Mouse (Mus musculus) adrenal gland, adult 18-20 months (tissue): ENCODE results near the gene Pawr. TPM values are rescaled to one million over a fixed set of nuclear protein-coding genes. Genes with fewer than 3 reads are reported as not detected.
A peak's percentile ranks its signal among the peaks of the same experiment; 100 is the strongest.
"Not testable (repeated sequence)": the region's sequence is repeated elsewhere in the genome, so short reads cannot be mapped to it uniquely, and the experiment has no call there.

ENCODE experiments used
- DNase-seq, 2 experiments: peaks; one replicate each; pipeline ENCODE4 v3.0.0; 2021 to 2022; ENCODE audit warnings: low spot score in 2 of 2
- total RNA-seq, 2 experiments: library from RNA; stranded (reverse); gene quantifications; 1 replicate in 1 of 2; 2 replicates in 1 of 2; pipeline ENCODE4 v1.2.3; 2021

Pawr gene
- total RNA-seq, 2 experiments from 2014 or later, result 8.0 to 10.3 TPM

DNA sequence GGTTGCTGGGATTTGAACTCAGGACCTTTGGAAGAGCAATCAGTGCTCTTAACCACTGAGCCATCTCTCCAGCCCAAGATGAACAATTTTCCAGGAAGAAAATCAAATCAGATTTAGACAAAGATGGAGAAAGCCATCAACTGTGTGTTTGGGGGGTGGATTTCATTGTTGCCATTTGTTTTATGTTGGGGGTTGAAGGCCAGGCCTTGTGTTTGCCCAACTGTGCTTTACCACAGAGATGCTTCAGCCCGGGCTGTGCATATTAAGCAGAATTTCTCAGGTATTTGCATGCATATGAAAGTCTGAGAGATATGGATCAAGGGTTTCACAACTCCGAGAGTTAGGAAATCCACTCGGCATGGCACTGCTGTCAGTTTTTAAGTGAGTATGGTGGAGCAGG, 20.5 kb upstream of the Pawr start:
- no peak for DNase-seq

DNA sequence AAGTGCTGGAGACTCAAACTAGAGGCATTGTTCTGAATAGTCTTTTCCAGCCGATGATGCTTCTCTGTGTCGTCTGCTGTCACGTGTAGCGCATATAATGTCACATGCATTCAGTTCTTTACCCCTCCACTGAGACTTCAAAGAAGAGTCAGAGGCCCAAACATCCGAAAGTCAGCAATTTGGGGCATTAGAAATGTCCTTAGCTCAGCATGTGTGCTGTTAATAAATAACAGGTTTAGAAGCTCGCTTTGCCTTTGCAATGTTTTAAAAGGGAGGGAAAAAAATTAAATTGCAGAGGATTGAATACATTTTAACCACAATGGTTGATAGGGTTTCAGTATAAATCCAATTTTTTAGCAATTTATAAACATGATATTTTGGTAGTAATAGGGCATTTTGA, 18.1 kb upstream of the Pawr start:
- DNase-seq, result no peak

DNA sequence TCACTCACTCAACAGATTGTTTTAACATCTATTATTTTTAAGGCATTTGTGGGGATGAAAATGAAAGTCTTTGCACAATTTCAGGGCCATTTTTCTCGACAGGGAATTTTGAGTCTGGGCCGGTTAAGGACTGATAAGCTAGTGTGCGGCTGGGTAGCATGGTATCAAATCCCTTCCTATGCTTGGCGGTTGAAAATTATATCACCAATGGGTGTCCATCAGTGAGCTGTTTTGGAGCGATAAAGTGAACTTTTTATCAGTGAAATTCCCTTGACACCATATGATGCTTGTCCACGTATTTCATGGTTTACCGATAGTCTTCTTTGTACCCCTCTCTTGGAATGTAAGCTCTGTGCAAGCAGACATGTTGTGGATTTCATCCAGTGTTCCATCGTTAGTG, 17.5 kb upstream of the Pawr start:
- DNase-seq, result no peak

DNA sequence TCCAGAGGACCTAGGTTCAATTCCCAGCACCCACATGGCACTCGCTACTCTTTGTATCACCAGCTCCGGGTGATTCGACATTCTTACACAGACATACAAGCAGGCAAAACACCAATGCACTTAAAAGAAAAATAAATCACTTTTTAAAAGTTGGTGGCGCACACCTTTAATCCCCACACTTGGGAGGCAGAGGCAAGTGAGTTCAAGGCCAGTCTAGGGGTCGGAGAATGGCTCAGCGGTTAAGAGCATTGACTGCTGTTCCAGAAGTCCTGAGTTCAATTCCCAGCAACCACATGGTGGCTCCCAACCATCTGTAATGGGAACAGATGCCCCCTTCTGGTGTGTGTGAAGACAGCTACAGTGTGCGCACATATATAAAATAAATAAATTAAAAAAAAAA, 16.7 kb upstream of the Pawr start:
- no peak for DNase-seq

DNA sequence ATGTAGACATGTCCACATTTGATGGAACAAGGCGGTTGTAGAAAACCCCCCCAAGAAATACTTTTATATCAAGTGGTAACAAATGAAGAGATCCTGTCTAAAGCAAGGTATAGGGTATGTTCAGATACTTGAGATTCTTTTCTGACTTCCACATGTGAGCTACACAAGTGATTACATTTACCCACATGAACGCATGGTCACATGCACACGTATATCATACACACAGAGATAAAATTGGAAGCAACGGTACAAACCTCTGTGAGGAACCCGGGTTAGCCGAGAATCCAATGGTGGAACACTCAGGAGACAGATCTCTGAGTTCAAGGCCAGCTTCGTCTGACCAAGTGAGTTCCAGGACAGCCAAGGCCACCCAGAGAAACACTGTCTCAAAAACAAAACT, 3.6 kb upstream of the Pawr start:
- no peak for DNase-seq

DNA sequence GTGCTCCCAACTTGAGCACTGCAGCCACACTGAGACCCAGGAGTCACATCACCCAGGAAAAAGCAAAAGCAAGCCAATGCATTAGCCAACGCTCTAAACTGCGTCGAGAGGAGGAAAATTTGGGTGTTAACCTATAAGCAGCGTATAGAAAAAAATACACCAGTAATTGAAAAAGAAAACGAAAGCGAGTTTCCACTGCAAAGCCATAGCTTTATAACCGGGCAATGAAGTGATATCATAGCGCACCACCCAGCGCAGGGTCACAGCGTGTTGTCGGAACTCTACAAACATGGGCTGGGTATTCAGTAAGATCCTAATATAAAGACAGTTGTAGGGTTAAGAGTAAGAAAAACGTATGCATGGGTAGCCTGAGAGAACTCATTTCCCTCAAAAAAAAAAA, 2.9 kb upstream of the Pawr start:
- DNase-seq, result no peak

DNA sequence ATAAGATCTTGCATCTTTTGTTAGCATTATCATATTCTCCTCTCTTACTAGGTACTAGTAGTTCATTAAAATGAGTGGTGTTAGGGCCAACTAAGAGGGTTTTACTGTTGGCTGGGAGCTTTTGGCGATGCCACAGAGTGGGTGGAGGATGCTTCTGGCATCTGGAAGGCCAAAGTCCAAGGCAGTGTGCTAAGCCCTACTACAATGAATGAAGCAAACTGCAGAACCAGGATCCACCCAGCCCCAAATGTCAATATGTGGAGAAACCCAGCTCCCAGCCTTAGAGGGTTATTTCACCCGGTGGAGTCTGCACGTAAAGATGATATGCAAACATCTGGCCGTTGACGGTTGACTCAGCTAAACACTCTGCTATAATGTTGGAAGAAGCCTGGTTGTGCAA, 2.1 kb upstream of the Pawr start:
- no peak for DNase-seq

DNA sequence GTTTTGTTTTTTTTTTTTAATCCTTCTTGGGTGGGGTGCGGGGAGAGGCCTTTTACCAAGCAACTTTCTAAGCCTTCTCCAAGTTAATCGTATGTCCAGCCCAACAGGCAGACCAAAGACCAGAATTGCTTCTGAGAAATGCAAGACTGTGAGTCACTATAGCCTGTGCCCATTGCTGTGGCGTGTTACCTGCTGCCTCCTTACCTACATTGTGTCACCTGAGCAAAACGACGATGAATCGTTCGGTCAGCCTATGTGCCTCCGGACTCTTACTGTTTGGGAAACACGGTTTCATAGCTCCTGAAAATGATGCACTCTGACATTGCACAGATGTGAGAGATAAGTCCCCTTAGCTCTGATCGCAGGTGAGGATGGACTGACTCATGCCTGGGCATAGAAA, 957 bp upstream of the Pawr start:
- no peak for DNase-seq

DNA sequence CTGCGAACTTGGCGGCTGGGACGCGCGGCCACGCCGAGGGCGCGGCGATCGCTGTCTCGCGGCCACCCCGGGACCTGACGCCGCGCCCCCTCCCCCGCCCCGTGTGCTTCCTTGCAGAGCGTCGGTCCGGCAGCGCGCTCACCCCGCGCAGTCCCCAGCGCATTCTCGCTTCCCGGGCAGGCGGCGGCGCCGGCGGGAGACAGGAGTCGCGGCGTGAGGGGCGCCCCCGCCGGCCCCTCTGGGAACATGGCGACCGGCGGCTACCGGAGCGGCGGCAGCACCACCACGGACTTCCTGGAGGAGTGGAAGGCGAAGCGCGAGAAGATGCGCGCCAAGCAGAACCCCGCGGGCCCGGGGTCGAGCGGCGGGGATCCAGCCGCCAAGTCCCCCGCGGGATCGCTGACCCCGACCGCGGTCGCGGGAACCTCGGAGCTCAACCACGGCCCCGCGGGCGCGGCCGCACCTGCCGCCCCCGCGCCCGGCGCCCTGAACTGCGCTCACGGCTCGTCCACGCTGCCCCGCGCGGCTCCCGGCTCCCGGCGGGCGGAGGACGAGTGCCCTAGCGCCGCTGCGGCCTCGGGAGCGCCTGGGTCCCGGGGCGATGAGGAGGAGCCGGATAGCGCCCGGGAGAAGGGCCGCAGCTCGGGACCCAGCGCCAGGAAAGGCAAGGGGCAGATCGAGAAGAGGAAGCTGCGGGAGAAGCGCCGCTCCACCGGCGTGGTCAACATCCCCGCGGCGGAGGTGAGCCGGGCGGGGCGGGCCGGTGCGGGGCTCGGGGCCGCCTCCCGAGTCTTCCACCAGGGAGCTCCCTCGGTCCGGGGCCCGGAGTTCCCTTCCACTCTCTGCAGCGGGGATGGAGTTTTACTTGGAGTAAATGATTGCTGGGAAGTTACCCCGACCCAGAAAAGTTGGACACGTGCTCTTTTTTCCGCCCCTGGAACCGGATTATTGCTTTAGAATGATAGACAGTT, 935 bp downstream of the Pawr start:
- DNase-seq, result peak; percentile 42 to 48

DNA sequence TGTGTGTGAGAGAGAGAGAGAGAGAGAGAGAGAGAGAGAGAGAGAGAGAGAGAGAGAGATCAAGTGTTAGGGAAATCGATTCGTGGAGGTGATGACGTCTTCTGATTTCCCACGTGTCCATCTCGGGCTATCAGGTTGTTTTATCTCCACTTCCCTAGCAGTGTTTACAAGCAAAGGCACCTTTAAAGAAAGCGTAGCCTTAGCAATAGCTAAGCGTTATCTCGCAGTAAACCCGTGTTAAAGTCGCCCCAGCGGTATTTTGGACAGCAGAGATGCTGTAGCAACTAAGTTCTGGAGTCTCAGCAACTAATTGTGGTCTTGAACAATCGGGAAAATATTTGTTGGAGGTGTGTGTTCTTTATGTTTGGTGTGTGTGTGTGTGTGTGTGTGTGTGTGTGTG, 1.7 kb downstream of the Pawr start:
- DNase-seq, result no peak

DNA sequence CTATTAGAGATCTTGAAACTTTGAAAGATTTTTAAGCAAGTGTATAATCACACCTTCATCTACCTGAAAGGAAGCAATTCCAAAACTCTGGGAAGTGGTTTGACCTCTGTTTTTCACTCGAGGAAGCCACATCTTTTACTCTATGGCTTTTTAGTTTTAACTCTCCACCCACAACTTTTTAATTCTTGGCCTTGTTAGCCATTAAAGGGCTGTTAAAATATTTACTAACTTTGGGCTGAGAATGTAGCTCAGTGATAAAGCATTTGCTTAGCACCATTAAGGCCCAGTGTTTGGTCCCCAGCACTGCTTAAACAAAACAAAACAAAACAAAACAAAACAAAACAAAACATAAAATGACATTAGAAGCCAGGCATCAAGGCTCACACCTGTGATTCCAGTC, 2.2 kb downstream of the Pawr start:
- DNase-seq, result no peak

DNA sequence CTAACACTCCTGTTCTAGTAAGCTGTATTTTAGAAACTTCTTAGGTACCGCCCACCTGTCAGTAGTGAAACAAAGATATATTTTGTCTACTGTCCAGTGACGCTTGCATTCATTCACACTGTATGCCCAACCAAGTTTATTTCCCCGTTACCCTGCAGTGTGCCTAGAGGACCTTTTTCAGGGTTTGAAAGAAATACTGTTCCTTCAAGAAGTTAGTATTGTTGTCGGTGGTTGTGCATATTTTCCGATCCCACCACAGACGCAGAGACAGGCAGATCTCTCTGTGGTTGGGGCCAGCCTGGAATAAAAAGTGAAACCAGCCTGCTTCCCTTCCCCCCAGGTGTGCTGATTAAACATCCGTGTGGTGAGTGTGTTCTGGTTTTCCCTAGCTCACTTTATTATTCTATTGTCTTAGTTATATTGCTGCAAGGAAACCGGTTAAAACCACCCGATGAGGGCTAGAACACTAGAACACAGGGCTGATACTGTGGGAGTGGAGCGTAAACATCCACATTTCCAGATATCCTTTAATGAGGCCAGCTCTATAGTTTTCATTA, 3.9 kb downstream of the Pawr start:
- DNase-seq, result no peak

DNA sequence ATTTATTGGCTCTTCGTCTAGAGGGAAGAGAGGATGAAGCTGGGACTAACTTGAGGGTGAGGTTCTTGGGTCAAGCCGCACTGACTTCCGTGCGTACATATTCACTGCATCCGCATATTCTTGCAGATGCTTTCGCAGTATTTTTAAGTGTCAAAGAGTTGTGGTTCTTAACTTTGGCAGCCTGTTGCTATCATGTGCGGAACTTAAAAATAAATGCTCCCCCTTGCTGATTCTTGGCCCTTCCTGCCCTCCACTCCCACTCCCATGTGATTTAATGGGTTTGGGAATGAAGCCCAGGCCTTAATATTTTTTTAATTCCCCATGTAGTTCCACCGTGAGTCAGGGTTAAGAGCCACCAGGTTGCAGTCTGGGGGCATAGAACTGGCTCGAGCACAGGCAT, 4.7 kb downstream of the Pawr start:
- DNase-seq, result no peak

DNA sequence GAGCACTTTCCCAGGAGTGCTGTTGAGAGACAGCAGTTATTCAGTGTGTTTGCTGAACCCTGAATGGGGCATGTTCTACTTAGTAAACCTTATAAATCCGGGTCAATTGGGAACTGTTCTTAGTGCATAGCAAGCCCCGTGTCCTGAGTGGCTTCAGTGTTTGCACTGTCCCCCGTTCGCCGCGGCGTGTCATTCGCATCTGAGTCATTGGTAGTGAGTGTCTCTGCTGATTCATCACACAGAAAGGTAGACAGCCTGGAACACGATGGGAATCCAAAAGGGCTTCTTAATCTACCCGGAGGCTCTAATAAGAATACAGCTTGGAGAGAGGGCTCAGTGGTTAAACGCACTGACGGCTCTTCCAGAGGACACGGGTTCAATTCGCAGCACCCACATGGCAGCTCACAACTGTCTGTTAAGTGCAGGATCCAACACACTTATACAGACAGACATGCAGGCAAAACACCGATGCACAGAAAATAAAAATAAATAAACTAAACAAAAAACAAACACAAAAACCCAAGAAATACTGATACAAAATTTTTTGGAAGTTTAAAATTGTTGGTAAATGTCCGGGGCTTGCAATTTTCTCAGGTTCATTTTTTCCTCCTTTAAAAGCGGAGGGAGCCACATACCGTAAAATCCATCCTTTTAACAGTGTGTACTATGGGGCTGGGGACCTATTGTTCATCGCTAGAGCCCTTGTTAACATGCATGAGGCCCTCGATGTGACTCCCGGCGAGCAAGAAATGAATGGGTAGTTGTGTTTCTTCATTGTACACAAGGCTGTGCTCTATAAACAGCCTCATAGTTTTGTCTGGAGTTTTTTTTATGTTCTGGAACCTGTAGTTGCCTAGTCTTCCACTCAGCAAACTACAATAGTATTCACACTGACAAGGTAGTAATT, 6.4 kb downstream of the Pawr start:
- DNase-seq, result no peak

DNA sequence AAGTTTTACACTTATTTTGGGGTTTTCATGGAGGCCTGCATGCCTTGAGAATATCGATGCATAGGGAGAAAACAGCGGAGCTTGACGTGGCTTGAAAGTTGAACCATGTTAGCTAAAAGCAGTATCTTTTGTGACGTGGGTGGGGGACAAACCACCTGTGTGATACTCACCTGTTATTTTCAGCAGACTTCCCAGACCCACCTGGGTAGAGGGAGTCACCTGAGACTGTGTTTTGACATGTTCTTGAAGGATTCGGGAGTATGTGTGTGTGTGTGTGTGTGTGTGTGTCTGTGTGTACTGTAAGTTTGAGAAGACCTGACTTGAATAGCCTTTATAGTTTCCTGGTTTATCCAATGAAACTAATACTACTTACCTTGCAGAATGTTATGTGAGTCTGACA, 7.2 kb downstream of the Pawr start:
- no peak for DNase-seq

DNA sequence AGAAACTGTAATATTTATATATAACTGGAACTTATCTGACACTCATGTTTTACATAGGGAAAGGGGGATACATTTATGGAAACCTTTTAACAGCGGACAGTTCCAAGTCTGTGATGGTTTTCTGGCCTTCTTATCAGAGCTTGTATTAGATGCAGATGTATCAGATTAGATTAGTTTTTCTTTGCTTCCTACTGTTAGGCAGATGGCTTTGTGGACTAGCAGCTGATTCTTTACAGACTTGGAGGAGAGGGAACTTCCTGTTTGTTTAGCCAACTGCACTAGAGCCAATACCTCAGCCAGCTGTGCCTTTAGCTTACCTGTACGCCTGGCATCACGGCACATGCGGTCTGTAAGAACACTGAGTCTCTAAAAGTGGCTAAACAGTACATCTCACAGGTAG, 8.0 kb downstream of the Pawr start:
- DNase-seq, result no peak

DNA sequence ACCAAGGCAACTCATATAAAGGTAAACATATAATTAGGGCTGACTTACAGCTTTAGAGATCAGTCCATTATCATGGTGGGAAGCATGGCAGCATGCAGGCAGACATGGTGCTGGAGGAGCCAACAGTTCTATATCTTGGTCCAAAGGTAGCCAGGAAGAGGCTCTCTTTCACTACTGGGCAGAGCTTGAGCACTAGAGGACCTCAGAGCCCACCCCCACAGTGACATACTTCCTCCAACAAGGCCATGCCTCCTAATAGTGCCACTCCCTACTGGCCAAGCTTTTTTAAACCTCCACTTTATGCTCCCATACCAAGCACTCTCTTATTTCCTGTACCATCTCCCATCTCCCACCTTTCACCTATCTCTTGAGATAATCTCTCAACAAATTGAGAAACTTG, 11.8 kb downstream of the Pawr start:
- no peak for DNase-seq

DNA sequence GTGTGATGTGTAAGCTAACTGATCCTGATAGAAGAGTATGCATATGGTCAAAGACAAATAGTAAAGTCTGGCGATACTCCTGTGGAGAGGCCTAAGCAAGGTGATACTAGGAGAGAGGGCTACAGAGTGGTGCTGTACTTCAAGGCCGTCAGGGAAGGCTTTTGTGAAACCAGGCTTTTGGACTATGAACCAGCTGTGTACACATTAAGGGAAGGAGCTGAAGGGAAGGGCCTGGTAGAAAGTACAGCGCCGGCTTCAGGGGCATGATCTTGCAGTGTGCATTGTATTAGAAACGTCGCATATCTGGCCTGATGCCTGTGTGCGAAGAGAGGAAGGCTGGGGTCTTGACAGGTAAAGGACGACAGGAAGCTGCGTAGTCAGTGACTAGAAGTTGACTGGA, 13.2 kb downstream of the Pawr start:
- DNase-seq, result no peak

DNA sequence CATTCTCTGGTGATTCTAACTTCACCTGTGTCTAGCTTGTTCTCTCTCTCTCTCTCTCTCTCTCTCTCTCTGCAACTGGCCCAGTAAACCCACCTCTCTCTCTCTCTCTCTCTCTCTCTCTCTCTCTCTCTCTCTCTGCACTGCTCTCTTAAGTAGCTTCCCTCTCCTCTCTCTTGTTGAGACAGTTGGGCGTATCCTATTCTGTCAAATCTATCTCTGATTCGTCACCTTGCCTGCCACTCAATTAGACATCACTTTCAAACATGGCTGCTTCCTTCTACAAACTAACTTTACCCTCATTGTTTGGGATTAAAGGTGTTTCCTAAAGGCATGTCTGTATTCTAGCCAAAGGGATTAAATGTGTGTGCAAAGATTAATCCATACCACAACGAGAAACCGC, 14.4 kb downstream of the Pawr start:
- not testable (repeated sequence) for DNase-seq

DNA sequence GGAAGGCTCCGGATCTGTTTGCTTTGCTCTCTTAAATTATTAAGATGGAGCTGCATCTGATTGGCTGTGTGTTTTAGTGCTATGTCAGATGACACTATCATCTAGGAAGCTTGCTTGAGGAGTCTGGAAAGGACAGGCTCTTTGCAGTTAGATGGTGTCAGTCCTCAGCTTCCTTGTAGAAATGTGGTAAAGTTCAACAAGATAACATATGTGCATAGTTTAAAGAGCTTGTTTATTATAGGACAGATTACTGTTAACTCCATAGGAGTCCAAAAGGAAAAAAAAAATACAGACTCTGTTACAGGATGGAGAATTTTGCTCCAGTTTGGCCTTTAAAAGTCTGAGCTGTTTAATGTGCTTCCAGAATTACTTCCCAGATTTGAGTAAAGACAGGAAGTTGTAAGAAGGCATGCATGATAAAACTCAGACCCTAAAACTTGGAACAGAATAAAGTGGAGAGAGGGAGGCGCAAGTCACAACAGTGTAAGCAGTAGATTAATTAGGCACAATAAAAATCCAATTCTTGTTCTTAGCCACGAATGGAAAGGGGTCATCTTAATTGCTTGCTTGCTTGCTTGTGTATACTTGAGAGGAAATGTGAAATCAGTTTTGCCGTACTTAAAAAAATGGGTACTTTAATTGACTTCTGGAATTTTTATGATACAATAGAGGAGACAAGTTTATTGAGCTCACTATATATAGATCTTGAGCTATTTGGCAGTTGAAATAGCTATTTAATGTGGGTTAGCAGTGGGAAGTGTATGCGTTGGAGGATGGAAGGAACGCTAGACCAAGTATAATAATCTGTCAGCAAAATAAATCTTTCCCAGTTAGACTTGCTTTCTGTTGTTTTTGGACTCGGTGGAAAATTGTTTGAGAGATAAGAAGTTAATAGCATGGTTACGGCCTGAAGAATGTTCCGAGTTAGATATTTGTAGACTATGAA, 18.5 kb downstream of the Pawr start:
- no peak for DNase-seq

DNA sequence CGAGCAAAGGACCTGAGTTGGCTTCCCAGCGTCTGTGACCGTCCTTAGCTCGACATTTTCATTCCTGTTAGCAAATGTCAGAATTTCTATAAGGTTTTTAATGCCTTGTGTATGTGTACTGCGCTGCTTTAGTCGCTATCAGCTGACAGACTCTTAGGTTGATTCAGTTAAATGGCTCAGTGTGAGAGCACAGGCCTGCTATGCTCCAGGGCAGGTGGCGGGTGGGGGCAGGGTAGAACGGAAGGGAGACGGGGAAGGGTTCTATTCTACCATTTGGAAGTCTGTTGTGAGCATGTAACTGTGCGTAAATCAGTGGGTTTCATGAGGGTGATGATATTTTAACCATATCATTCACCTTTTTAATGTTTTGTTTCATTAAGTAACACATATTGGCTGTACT, 21.0 kb downstream of the Pawr start:
- no peak for DNase-seq
